Mouse (Mus musculus) intestine, embryonic 16.5 days (tissue): ENCODE measurements around the gene Efhd1. TPM values are rescaled to one million over a fixed set of nuclear protein-coding genes. Genes with fewer than 3 reads are reported as not detected.

ENCODE experiments used
- ATAC-seq: fragments of 200-750 bp; cut with Nextera tagmentation; 2 replicates; pipeline ENCODE4 v1.8.0; 2017; ENCODE audit warnings: moderate TSS enrichment, moderate library complexity
- H3K27ac ChIP-seq: fragments of 300-500 bp; sonication (generic); 2 replicates; pipeline ENCODE4 v1.5.1; 2014; ENCODE audit warnings: mild to moderate bottlenecking, low read length
- H3K27me3 ChIP-seq: fragments of 300-500 bp; sonication (generic); replicated peaks from 2 replicates; pipeline ENCODE4 v1.6.1; 2014; ENCODE audit warnings: low read length, control low read depth, mixed read lengths; ENCODE audit not compliant: control insufficient read depth, insufficient read depth
- H3K36me3 ChIP-seq: fragments of 300-500 bp; sonication (generic); 2 replicates; pipeline ENCODE4 v1.6.1; 2014; ENCODE audit warnings: low read length, control low read depth; ENCODE audit not compliant: control insufficient read depth, insufficient read depth
- H3K4me1 ChIP-seq: fragments of 300-500 bp; sonication (generic); 2 replicates; pipeline ENCODE4 v1.6.1; 2014; ENCODE audit warnings: low read length, control low read depth, mixed read lengths; ENCODE audit not compliant: control insufficient read depth, insufficient read depth
- H3K4me2 ChIP-seq: fragments of 300-500 bp; sonication (generic); 2 replicates; pipeline ENCODE4 v1.6.1; 2014; ENCODE audit warnings: low read depth, low read length, control low read depth
- H3K4me3 ChIP-seq: fragments of 300-500 bp; sonication (generic); 2 replicates; pipeline ENCODE4 v1.5.1; 2014; ENCODE audit warnings: mild to moderate bottlenecking, low read length
- H3K9ac ChIP-seq: fragments of 300-500 bp; sonication (generic); 2 replicates; pipeline ENCODE4 v1.6.1; 2014; ENCODE audit warnings: low read depth, low read length
- H3K9me3 ChIP-seq: fragments of 300-500 bp; sonication (generic); 2 replicates; pipeline ENCODE4 v1.6.1; 2016; ENCODE audit warnings: low read length, control low read depth; ENCODE audit not compliant: control insufficient read depth
- WGBS: fragments of 180-500 bp; shearing (Covaris S2); extraction: QIAGEN DNeasy Blood & Tissue Kit; methylation state at CpG from one replicate; pipeline ENCODE4 v1.1.7; 2014; 5-methylcytosine and 5-hydroxymethylcytosine counted together
- polyA plus RNA-seq: library from polyadenylated mRNA; unstranded; fragments of >200 nt; fragmentation: Nextera tagmentation; extraction: Ambion mirVana; gene quantifications from 2 replicates; pipeline ENCODE4 v1.2.1, GENCODE M21; 2015

Efhd1 gene
- polyA plus RNA-seq, 1 experiment from 2014 or later: 1.2 TPM

GRCm38 (mm10) chr1:87331774-87332173, 67.6 kb downstream of the Efhd1 start:
- Histone ChIP-seq H3K36me3 (peaks cover 3% of the 10 kb centered on the region; the same call in 1 of the 2 replicates), H3K27ac (no peak overlapping the region), H3K27me3 (no peaks in the 10 kb centered on the region), H3K4me1 (peaks cover 5% of the 10 kb centered on the region; the same call in 1 of the 2 replicates), H3K4me3 (no peak overlapping the region), H3K4me2 (no peak overlapping the region), H3K9me3 (no peaks in the 10 kb centered on the region), H3K9ac (no peak overlapping the region)
- WGBS: 93% methylated on average over 4 of the region's 4 CpGs
- ATAC-seq: no peak

GRCm38 (mm10) chr1:87350576-87350975, 86.4 kb downstream of the Efhd1 start:
- Histone ChIP-seq H3K9me3 (no peaks in the 10 kb centered on the region), H3K9ac (no peak overlapping the region), H3K27ac (no peak overlapping the region), H3K27me3 (no peaks in the 10 kb centered on the region), H3K36me3 (0 out of 2 replicates have a peak, but pooled peaks cover 3% of the 10 kb centered on the region), H3K4me3 (no peak overlapping the region), H3K4me1 (no peaks in the 10 kb centered on the region; the same call in 1 of the 2 replicates), H3K4me2 (no peak overlapping the region)
- ATAC-seq: no peak
- 85% methylated on average over 2 of the region's 2 CpGs for WGBS

- Histone ChIP-seq H3K9me3 (no peaks in the 10 kb centered on the region), H3K4me2 (no peak overlapping the region), H3K27me3 (no peaks in the 10 kb centered on the region), H3K4me3 (no peak overlapping the region), H3K36me3 (no peaks in the 10 kb centered on the region), H3K4me1 (no peaks in the 10 kb centered on the region), H3K9ac (no peak overlapping the region), H3K27ac (no peak overlapping the region)
- WGBS: 46% methylated on average over 1 of the region's 1 CpGs
- ATAC-seq: no peak
Measured at GRCm38 (mm10) chr1:87360276-87360675, 96.1 kb downstream of the Efhd1 start.

Other genes with a start within 250 kb of the Efhd1 start
- not detected in 2 replicates for gene Alppl2, start 174.4 kb upstream of the Efhd1 start, polyA plus RNA-seq
- gene Alpi, start 162.8 kb upstream of the Efhd1 start, polyA plus RNA-seq: 256 and 345 TPM in 2 replicates
- 0.10 TPM in 1 of 2 replicates, not detected in the other for gene Akp3, start 139.4 kb upstream of the Efhd1 start, polyA plus RNA-seq
- 0.95 and 1.1 TPM in 2 replicates for gene Ecel1, start 107.8 kb upstream of the Efhd1 start, polyA plus RNA-seq
- not detected in 2 replicates for gene Prss56, start 81.0 kb upstream of the Efhd1 start, polyA plus RNA-seq
- gene Chrnd, start 73.8 kb upstream of the Efhd1 start, polyA plus RNA-seq: 0.05 TPM in 1 of 2 replicates, not detected in the other
- gene Chrng, start 59.7 kb upstream of the Efhd1 start, polyA plus RNA-seq: 0.13 and 0.21 TPM in 2 replicates
- gene Eif4e2, start 50.4 kb upstream of the Efhd1 start, polyA plus RNA-seq: 161 and 172 TPM in 2 replicates
- gene Gigyf2, start 62.6 kb downstream of the Efhd1 start, polyA plus RNA-seq: 38.4 and 39.1 TPM in 2 replicates
- gene Kcnj13, start 130.4 kb downstream of the Efhd1 start, polyA plus RNA-seq: 0.48 and 0.62 TPM in 2 replicates
- gene Snorc, start 205.9 kb downstream of the Efhd1 start, polyA plus RNA-seq: not detected in 2 replicates
- 4.4 and 4.5 TPM in 2 replicates for gene Neu2, start 245.5 kb downstream of the Efhd1 start, polyA plus RNA-seq